Mouse (Mus musculus) left cerebral cortex, postnatal 25 days (tissue): ENCODE results near the gene Pkd1. TPM values are rescaled to one million over a fixed set of nuclear protein-coding genes. Genes with fewer than 3 reads are reported as not detected.

ENCODE experiments used
- DNase-seq, 2 experiments: peaks; one replicate each; pipeline ENCODE4 v3.0.0; 2022; ENCODE audit warnings: low spot score in 2 of 2, mixed read lengths in 1 of 2
- intact Hi-C: fragments of 180-260 bp; cut with DNase I; formaldehyde crosslinking; loops from one replicate; pipeline ENCODE4 v1.15.1; 2025
- total RNA-seq, 2 experiments: library from RNA; stranded (reverse); gene quantifications; 2 replicates each; pipeline ENCODE4 v1.2.3; 2021

The Pkd1 gene
- total RNA-seq, 2 experiments from 2014 or later, result 66.4 to 84.7 TPM

GRCm38 (mm10) chr17:24560301-24561028 is 10.8 kb downstream of the Pkd1 start:
- DNase-seq, result no peak
- intact Hi-C loops, result no loop called here

GRCm38 (mm10) chr17:24561592-24561991 is 12.0 kb downstream of the Pkd1 start:
- intact Hi-C loops, result no loop called here
- DNase-seq, result no peak

GRCm38 (mm10) chr17:24563638-24564037 is 14.0 kb downstream of the Pkd1 start:
- intact Hi-C loops, result no loop called here
- DNase-seq, result no peak

- intact Hi-C loops, result no loop called here
- no peak for DNase-seq
These were observed 14.8 kb downstream of the Pkd1 start for GRCm38 (mm10) chr17:24564422-24564821.

GRCm38 (mm10) chr17:24565092-24565491 is 15.5 kb downstream of the Pkd1 start:
- no peak for DNase-seq
- intact Hi-C loops, result no loop called here

- no peak for DNase-seq
- intact Hi-C loops, result no loop called here
These were observed 16.2 kb downstream of the Pkd1 start for GRCm38 (mm10) chr17:24565792-24566191.

- intact Hi-C loops, result no loop called here
- no peak for DNase-seq
These were observed 17.6 kb downstream of the Pkd1 start for GRCm38 (mm10) chr17:24567034-24567779.

GRCm38 (mm10) chr17:24569837-24570236 is 20.2 kb downstream of the Pkd1 start:
- no peak for DNase-seq
- intact Hi-C loops, result no loop called here

- intact Hi-C loops, result no loop called here
- no peak for DNase-seq
These were observed 23.1 kb downstream of the Pkd1 start for GRCm38 (mm10) chr17:24572651-24573245.

- DNase-seq, result no peak
- intact Hi-C loops, result no loop called here
These were observed 24.2 kb downstream of the Pkd1 start for GRCm38 (mm10) chr17:24573811-24574210.

- intact Hi-C loops, result no loop called here
- peak in 1 of 2 experiments; percentile 41 for DNase-seq
These were observed 29.9 kb downstream of the Pkd1 start for GRCm38 (mm10) chr17:24579532-24579931.

- intact Hi-C loops, result no loop called here
- DNase-seq, result no peak
These were observed 30.7 kb downstream of the Pkd1 start for GRCm38 (mm10) chr17:24580287-24580686.

- no peak for DNase-seq
- intact Hi-C loops, result no loop called here
These were observed 34.2 kb downstream of the Pkd1 start for GRCm38 (mm10) chr17:24583599-24584460.

GRCm38 (mm10) chr17:24584520-24584919 is 34.9 kb downstream of the Pkd1 start:
- intact Hi-C loops, result no loop called here
- no peak for DNase-seq

GRCm38 (mm10) chr17:24586532-24586931 is 36.9 kb downstream of the Pkd1 start:
- DNase-seq, result no peak
- intact Hi-C loops, result no loop called here

- intact Hi-C loops, result no loop called here
- DNase-seq, result no peak
These were observed 41.3 kb downstream of the Pkd1 start for GRCm38 (mm10) chr17:24590943-24591342.

- no peak for DNase-seq
- intact Hi-C loops, result no loop called here
These were observed 42.1 kb downstream of the Pkd1 start for GRCm38 (mm10) chr17:24591695-24592094.

GRCm38 (mm10) chr17:24593248-24593647 is 43.6 kb downstream of the Pkd1 start:
- intact Hi-C loops, result no loop called here
- no peak for DNase-seq

- intact Hi-C loops, result no loop called here
- no peak for DNase-seq
These were observed 44.6 kb downstream of the Pkd1 start for GRCm38 (mm10) chr17:24593992-24594890.
